Mouse (Mus musculus) ES-E14 (cell line): ENCODE data around the gene Dagla.

Experiments
- CHD2 ChIP-seq: IDR thresholded peaks from 2 replicates; pipeline ENCODE4 v1.6.1; 2014; ENCODE audit warnings: mild to moderate bottlenecking, low read depth, low read length, inconsistent platforms
- HCFC1 ChIP-seq: IDR thresholded peaks from 2 replicates; pipeline ENCODE4 v1.6.1; 2012; ENCODE audit warnings: low read length, inconsistent platforms, borderline replicate concordance; ENCODE audit not compliant: insufficient read depth

GRCm38 (mm10) chr19:10219593-10219992, 85.1 kb downstream of the Dagla start:
- TF ChIP-seq HCFC1 (no peak), CHD2 (no peak)
